Mouse (Mus musculus) lung, postnatal 4 days (tissue): ENCODE measurements at regions not wholly inside any gene's neighbourhood (a gene's known extent, or its start where the extent isn't known, plus 50 kb on each side); places are given as distances from the start of the nearest gene placed in this dataset.

ENCODE experiments used
- DNase-seq, 2 experiments: peaks; one replicate each; pipeline ENCODE4 v3.0.0; 2021

- no peak for DNase-seq
Observed at GRCm38 (mm10) chr11:44158236-44158635, 241.6 kb upstream of the Il12b start.

GRCm38 (mm10) chr11:44161734-44162418 lies 238.0 kb upstream of the Il12b start:
- no peak for DNase-seq

DNA sequence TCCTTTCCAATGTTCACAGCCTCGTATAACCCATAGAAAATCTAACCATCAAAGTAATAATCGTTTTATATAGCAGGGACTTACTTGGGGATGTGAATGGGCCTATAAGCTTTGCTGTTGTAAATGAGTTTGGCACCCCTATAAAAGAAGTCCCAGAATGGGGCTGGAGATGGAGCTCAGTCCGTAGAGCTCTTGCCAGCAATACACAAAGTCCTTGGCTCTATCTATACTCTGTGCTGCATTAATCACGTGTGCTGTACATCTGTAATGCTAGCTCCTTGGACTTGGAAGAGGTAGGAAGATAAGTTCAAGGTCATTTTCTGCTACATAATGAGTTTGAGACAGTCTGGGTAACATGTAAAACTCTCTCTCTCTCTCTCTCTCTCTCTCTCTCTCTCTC lies 236.8 kb upstream of the Il12b start:
- no peak for DNase-seq

DNA sequence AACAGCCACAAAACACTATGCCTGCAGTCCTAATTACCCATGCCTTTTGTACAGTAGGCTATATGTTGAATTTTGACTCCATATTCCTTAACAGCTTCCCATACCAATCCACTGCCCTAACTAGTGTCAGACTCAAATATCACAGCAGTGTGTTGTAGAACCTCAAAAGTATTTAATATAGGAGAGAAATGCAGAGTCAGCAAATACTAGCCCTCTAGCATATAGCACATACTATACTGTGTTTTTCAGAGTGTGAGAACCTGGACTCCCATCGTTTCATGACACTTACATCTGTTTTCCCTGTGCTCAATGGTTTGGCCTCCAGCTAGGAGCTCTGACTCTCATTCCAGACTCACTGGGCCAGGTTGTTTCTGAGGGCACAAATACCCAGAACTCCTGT lies 236.1 kb upstream of the Il12b start:
- no peak for DNase-seq

DNA sequence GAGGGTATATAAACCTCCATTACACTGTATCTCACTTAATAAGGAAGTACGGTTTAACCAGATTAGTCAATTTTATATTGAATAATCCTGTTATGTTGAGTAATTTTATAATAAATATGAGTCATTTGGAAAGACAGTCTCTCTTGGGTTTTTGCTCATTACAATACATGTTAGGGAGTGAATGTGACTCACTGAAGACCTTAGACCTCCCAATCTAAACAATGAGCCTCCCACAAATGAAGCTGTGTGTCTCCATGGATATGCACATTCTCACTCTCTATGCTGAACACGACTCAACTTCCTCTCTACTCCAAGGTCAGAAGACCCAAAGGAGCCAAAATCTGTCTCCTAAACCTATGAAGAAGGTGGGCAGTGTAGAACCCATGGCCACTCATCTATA lies 235.7 kb upstream of the Il12b start:
- no peak for DNase-seq

- DNase-seq: no peak
Observed at GRCm38 (mm10) chr11:44167724-44168500, 232.0 kb upstream of the Il12b start.

GRCm38 (mm10) chr11:44172478-44172877 lies 227.4 kb upstream of the Il12b start:
- DNase-seq: peak; percentile 22 to 63

GRCm38 (mm10) chr11:44173196-44173595 lies 226.7 kb upstream of the Il12b start:
- no peak for DNase-seq

GRCm38 (mm10) chr11:44174548-44174947 lies 225.3 kb upstream of the Il12b start:
- DNase-seq: no peak

DNA sequence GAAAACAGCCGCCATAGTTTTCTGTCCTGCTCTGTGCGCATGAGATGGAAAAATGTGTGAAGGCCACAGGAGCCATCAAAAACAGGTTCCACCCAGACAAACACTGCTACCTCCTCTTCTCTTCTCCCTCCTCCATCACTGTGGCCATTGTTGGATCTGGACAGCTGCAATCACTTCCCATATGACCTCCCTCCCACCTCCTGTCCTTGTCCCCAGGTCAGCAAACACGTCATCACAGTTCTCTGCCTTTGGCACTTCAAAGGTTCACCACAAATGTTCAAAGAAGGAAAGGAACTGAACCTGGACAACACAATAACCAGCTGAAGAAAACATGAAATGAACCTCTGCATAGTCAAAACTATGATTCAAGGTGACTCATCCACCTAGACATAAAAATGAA lies 220.2 kb upstream of the Il12b start:
- no peak for DNase-seq

GRCm38 (mm10) chr11:44183823-44184222 lies 216.0 kb upstream of the Il12b start:
- DNase-seq: no peak

DNA sequence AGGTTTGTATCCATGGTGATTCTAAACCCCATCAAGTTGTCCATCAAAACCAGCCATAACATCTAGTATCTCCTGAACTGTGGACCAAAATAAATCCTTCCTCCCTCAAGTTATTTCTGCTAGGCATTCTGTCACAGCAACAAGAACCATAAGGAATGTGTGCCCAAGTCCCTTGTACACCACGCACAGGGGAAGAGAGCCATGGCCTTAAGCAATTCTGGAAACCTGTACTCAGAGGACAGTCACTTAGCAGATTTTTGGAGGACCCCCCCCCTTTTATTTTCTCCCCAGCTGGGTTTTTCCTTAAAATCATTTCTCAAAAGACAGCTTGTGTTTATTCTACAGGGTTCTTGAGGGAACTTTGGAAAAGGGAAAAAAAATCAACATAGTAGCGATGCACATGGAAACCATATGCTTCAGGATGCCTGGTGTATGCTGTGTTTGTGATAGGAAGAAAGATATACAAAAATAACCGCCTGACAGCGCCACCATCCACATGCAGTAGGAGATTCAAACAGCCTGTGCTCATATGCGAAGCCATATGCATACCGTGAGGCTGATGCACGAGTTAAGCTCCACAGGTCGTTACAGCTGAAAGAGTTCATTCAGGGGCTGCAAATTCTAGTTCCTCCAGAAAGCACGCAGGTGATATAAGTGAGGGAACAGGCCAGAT lies 214.5 kb upstream of the Il12b start:
- DNase-seq: no peak

DNA sequence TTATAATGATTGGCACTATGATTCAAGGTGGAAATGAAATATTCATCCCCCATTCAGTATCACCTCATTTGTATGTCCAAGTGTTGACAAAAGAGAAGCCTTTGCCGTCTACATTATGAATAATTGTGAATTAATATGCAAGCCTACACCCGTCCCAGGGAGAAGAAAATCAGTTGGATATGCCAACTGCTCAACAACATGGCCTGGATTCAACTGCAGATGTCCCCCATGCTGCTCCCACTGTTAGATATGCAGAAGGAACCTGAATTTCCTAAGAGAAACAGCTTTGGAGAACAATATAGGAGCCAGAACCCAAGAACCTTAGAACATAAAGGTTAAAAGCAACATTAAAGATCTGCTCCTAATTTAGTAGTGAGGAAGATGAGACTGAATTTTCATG lies 211.7 kb upstream of the Il12b start:
- DNase-seq: no peak

DNA sequence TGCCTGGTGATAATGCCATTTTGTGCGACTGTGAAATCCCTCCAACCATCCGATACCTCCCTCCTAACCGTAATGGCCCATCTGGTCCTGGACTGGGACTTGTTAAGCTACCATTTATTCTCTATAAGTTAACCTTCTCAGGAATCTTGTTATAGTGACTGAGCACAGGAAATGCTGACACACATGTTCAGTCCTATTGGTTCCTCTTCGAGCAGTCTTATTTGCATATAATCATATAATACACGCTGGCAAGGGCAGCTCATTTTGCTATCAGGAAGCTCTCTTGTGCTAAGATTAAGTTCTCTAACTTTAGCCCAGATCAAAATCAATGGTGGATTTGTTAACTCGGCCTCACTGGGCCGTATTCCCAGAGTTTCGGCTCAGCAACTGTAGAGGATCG lies 206.1 kb upstream of the Il12b start:
- DNase-seq: no peak

GRCm38 (mm10) chr11:44202716-44203115 lies 197.1 kb upstream of the Il12b start:
- DNase-seq: no peak

GRCm38 (mm10) chr11:44204384-44204783 lies 195.5 kb upstream of the Il12b start:
- DNase-seq: no peak

DNA sequence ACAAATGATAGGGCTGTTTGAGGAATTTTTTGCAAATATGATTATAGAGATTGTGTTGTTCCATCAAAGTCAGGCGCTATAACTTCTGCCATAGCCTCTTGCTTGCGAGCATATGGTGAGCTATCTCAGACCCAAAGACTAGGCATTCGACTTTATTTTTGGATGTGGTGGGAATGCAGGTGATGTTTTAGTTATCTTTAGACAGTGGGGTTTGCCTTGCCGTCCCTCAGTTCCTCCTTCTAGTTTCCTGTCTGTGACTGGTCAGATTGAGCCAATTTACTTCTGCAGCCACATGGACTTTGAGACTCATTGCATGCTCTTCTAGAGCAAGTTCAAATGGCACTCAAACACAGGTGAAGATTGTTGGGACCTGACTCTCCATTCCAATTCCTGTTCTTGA lies 193.0 kb upstream of the Il12b start:
- DNase-seq: no peak

DNA sequence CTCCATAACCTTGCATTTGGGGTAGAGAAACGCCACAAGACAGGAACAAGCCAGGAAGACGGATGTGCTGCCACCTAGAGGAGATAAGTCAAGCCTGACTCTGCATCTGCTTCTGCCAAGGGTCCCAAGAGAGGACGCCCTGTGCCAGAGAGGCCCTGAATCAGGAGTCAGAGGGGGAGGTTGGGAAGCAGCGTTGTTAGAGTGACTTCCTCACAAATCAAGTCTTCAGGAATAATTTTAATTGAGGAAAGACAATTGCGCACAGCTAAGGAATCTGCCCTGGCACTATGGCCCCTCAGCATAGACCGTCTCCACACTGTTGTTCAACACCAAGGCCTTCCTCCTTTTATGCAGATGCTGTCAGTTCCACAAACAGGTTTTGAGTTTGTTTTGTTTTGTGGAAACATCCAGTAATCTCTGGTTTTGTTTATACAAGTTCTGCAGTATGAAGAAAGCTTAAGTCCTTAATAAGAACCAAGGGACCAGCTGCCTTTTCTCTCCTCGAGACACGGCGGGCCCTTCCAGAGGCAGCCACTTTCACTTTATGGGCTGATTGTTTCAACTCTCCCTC lies 187.9 kb upstream of the Il12b start:
- DNase-seq: peak; percentile 69 to 76

GRCm38 (mm10) chr11:44214095-44214494 lies 185.8 kb upstream of the Il12b start:
- DNase-seq: no peak

GRCm38 (mm10) chr11:44216346-44216745 lies 183.5 kb upstream of the Il12b start:
- DNase-seq: no peak

DNA sequence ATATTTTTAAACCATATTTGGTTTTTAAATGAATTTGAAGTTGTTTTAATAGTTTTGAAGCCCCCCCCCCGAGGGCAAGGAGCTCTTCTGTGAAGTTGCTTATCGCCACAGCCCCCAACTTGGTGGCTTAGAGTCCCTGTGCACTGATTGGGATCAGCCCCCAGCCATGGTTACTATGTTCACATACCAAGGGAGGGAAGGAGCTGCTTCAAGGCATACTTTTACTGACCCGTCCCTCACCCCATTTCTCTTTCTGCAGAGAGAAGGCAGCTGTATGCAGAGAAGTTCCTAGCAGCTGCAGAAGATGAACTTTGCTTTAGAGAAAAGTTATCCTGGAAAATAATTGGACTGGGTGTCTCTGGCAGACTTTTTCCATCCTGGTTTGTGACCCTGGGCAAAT lies 179.9 kb upstream of the Il12b start:
- DNase-seq: peak in 1 of 2 experiments; percentile 31

GRCm38 (mm10) chr11:44229996-44230395 lies 169.9 kb upstream of the Il12b start:
- peak in 1 of 2 experiments; percentile 25 for DNase-seq

DNA sequence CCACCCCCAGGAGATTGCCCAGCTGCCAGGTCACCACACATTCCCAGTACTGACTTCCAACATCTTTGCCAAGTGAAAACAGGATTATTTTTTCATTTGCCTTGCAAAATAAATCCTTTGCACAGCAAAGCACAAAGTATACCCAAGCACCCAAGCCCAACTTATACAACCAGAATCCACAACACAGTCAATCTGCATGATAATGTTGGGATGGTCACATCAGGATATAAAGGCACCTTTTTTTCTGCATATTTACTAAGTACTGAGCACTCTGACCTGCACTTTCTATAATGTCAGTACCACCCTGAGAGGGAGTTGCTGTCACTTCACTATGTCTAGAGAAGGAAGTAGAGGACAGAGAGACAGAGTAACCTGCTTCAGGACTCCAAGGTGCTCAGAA lies 164.4 kb upstream of the Il12b start:
- DNase-seq: no peak

GRCm38 (mm10) chr11:44238051-44238450 lies 161.8 kb upstream of the Il12b start:
- DNase-seq: no peak
